Mouse (Mus musculus) kidney, postnatal 36 days (tissue): ENCODE measurements around the gene Dbn1.

Source experiments
- DNase-seq, 2 experiments: peaks; one replicate each; pipeline ENCODE4 v3.0.0; 2021 to 2022; ENCODE audit warnings: mixed read lengths in 2 of 2

Dbn1 gene

DNA sequence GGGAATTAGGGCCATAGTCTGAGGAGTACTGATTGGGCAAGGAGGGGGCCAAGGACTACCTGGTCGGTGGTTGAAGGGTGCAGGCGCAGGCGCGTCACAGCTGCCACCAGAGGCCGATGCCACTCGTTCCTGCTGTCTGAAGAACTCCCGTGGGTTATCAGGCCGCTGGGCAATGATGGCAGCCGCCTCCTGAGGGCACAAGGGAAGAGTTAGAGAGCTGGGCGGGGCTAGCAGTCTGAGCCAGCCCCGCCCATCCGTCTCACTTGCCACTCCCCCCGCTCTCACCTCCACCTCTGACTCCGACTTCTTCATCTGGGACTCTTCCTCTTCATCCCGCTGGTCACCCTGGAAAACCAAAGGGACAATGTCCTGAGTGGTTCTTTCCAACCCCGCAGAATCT lies 10.4 kb downstream of the Dbn1 start:
- no peak for DNase-seq

DNA sequence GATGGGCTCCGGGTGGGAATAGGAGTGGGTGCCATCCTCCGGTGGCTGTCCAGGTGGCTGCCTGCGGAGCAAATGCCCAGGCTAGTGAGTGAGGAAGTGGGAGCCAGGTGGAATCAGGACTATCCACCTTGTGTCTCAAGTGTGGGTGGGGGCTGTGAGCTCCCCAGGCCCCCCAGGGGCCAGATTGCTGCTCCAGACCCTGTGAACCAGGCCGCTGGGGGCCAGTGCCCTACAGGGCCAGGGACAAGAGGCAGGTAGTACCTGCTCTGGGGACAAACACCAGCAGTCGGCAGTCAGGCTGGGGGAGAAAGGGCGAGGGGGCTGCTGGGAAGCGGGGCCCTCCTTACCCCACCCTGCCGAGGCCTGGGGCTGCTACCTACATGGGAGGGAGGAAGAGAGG lies 11.7 kb downstream of the Dbn1 start:
- no peak for DNase-seq

DNA sequence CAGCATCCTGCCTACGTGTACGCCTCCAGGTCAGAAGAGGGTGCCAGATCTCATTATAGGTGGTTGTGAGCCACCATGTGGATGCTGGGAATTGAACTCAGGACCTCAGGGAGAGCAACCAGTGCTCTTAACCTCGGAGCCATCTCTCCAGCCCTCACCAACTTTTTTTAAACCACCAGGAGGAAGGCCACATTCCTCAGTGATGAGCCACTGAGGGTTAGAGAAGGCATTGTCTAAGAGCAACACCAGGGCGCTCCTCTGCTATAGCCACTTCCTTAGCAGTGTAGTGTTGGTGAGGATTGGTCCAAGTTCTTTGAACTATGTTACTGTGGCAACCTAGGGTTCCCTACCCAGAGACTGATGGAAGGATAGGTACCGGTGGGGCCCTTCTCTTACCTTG lies 12.2 kb downstream of the Dbn1 start:
- DNase-seq, result no peak

DNA sequence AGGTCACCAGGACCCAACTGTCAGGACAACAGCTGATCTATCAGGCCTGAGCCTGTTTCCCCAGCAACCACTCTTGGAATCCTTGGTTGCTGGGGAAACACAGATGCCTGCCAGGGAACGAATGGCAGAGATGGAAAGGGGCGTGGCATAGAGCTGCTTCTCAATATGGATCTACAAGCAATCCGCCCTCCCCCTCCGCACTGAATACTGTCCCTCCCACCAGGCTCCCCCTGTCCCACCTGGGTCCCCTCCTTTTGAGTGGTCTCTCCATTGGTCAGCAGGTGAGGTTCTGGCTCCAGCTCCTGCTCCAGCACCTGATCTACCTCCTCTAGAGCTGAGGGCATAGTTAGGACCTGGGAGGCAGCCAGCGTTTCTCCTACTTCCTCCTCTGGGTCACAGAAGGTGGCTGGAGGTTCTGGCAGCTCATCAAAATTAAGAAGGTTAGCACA lies 13.3 kb downstream of the Dbn1 start:
- peak in 1 of 2 experiments; percentile 39 for DNase-seq

DNA sequence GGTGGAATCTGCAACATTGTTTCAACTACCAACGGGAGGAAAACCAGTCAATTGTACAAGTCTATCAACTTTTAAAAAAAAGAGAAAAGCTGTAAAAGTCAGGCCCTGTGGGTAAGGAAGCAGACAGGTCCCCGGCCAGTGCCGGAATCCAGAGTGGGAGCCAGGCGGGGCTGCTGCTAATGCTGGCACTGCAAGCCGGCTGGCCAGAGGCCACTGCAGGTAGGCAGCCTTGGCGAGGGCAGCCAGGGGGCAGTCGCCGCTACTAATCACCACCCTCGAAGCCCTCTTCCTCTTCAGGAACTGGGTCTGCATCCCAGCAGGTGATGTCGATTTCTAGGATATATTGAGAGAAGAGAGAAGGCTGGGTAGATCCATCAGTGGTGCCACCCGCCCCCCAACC lies 13.9 kb downstream of the Dbn1 start:
- DNase-seq, result peak in 1 of 2 experiments; percentile 37

DNA sequence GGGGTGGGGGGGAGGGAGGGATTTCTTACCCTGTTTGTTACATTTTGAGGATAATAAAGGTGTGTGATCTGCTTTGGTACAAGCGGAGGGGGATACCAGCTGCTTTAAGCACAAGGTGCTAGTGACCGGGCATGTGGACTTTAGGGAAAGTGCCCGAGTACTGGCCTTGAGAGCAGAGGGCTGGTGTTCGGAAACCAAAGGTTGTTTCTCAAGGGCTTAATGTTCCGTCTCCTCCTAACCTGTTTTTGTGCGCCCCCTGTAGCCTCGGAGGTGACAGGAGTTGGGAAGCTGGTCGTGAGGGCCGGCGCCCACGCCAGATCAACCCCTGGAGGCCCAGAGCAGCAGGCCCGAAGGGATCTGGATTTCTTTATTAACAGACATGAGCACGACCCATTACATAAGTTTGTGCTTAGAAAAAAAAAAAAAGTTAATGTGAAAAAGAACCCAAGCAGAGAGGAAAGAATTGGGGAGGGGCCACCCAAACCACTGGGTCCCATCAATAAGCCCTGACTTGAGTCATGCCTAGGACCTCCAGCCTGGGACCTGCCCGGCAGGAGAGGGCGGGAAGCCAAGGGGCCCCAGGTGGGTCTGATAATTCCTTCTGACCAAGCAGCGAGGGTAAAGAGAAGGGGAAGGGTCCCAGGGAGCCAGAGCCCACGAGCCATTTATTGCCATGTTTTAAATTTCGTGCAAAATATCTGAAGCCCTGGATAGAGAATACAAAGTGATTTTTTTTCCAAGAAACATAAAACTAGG lies 14.7 kb downstream of the Dbn1 start:
- DNase-seq, result peak in 1 of 2 experiments; percentile 40

DNA sequence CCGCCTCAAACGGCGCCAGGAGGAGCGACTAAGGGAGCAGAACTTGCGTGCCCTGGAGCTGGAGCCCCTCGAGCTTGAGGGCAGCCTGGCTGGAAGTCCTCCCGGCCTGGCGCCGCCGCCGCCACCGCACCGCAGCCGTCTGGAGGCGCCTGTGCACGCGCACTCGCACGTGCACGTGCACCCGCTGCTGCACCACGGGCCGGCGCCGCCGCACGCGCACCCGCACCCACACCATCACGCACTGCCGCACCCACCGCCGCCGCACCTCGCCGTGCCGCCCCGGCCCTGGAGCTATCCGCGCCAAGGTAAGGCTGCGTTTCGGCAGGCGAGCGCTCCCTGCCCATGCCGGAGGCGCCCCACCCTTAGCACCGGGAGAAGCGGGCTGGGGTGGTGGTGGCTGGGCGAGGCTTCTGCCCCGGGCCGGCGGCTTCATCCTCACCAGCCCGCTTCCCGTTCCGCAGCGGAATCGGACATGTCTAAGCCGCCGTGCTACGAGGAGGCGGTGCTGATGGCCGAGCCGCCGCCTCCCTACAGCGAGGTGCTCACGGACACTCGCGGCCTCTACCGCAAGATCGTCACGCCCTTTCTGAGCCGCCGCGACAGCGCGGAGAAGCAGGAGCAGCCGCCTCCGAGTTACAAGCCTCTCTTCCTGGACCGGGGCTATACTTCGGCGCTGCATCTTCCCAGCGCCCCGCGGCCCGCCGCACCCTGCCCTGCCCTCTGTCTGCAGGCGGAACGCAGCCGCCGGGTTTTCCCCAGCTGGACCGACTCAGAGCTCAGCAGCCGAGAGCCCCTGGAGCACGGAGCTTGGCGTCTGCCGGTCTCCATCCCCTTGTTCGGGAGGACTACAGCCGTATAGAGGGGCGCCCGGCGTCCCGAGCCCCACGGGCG lies 15.5 kb downstream of the Dbn1 start:
- DNase-seq, result peak in 1 of 2 experiments; percentile 68

DNA sequence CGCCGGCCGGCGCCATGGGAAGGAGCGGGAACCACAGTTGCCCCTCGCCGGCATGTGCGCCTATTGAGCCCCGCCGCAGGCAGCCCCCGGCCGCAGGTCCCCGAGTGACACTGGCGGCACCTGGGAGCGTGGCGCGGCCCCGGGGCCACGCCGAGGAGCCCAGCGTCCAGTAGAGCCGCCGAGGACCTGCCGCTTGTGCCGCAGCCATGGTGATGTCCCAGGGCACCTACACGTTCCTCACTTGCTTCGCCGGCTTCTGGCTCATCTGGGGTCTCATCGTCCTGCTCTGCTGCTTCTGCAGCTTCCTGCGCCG lies 16.1 kb downstream of the Dbn1 start:
- no peak for DNase-seq

DNA sequence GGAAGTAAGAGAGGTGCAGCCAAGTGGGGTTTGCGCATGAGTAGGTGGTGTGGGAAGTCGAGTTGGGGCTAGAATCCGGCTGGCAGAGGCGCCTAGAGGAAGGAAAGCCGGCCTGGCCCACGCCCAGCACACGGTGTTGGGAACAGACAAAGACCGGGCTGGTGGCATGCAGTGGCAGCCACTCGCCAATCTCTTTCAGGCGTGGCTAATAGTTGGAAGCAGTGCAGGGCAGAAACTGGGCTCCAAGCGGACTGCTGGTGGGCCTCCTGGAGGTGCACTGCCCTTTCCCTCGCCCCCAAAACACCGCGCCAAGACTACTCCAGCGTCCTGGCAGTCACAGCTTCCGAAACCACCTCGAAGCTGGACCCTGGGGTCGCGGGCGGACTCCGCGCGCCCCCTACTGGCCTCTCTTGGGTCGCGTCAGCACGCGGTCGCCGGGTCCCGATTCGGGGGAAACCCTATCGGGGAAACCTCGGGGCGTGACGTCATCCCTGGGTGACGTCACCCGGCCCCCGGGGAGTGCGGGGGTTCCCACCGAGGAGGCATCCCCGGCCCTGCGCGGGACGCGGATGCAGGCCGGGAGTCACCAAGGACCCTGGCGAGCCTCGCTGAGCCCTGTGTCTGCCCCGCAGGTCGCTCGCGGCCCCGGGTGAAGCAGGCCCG lies 16.6 kb downstream of the Dbn1 start:
- peak; percentile 79 to 88 for DNase-seq

DNA sequence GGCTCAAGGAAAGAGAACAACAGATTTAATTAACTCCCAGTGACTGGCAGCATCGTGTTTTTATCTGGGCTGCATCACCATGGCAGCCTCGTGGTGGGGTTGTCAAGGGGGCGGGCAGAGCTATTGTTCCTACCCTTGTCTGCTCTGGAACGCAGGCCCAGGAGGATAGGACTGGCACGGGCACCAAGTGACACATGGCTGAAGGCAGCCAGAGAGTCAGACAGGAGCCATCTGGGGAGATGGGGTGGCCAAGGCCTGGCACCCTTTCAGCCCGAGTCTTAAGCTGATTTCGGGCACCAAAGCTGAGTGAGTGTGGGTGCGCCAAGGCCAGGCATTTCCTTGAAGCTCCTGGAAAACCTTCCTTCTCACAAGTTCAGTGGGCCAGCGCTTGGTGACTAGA lies 17.5 kb downstream of the Dbn1 start:
- DNase-seq, result no peak

DNA sequence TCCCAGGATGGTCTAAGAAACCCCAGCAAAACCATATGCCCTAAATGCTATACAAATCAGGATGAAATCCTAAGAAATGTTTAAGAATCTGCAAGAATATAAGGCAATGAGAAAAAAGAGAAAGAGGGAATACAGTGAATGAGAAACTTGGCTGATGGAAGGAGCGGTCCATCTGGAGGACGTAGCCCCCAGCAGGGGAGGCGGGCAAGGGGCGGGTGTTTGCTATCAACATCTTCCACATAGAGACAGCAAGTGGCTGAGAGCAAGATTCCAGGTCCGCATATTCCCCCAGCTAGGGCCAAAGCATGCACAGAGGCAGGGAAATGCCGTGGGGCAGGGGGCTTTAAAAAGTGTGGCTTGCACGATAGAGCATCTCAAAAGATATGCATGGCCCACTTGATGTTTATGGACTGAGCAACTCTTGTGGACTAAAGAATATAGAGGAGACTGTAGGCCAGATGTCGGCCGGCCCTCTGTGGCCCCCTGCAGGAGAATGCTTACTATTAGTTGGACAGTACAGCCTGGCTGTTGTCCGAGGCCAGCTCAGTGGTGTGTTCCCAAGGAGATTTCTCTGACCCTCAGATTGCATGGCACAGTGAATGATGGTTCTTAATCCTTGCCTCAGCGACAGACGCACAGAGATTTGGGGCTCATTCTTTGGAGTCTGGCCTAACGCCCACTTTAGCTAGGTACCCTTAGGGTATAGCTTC lies 18.9 kb downstream of the Dbn1 start:
- peak in 1 of 2 experiments; percentile 75 for DNase-seq

DNA sequence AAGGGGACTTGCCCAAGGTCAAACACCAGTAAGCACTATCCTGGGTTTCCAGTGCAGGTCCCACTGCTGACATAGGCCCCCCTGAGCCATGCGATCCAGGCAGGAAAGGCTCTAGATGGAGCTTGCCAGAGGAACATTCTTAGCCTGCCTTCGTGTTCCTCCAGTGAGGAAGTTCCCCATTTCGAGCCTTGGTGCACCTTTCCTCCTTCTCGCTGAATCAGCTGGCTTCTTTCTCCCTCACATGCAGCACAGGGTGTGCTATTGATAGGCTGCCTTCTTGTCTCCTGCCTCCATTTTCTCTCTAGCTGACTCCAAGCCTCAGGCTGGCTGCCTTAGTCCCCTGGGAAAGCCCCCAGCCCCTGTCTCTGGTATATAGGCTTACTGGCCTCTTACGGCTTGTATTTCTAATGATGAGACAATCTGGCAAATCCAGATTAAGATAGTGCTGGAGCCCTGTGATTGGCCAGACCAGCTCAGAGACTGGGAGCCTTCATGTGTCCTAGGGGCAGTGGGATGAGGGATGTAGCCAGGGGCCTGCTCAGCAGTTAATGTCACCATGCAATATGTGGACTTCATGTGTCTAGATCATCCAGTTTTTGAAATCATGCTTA lies 22.0 kb downstream of the Dbn1 start:
- no peak for DNase-seq

DNA sequence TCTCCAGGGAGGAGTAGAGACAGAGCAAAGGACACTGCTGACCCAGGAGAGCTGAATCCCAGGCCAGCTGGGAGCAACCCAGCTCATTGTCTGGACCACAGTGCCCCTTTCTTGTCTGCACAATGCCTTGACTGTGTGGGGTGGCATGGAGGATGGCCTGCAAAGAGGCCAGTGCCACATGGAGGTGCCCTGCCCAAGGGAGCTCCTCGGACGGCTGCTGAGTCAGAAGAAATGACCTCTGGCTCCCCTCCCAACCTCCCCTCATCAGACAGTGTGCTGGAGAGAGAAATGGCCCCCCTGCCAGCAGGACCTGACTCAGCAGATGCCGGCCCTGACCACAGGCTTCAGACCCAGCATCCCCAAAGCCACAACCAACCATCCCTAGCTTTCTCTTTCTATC lies 22.7 kb downstream of the Dbn1 start:
- DNase-seq, result no peak

DNA sequence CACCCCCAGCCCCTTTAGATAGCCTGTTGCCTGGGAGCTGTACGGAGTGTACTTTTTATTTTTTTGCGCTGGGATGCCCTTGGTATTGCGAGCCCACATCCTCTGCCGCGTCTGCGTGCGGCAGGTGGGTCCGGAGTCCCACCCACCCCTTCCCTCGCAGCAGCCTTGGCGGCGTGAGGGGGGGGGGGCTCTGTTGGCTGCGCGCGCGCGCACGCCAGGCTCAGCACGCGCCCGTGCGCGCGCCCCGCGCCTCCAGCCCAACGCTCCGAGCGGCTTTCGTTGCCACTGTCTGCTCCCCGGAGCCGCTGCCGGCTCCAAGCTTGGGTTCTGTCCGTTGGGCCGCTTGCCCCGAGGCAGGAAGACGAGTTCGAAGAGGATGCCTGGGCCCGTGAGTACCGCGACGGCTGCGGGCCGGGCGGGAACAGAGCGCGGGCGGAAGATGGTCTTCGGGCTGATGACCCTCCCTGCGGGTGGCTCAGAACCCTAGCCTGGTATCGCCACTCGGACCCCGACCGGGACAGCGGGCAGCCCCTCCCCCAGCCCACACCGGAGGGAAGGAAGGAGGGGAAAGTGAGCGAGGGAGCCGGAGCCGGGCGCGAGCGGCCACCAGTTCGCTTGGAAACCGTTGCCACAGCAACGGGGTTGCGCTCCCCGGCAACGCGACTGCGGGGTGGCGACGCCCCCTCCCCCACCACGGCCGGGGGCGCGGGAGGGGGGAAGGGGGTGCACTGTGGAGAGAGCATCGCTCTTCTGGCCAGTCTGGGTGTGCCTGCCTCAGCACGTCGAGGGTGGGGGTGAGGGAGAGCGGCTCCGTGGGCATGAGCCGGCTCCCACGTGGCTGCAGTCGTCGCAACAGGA lies 23.7 kb downstream of the Dbn1 start, which contains the start of gene Prr7:
Gene Prr7, plus strand, starts transcription at position 241 of the 858 bp plus-strand sequence.
- peak in 1 of 2 experiments; percentile 48 for DNase-seq

DNA sequence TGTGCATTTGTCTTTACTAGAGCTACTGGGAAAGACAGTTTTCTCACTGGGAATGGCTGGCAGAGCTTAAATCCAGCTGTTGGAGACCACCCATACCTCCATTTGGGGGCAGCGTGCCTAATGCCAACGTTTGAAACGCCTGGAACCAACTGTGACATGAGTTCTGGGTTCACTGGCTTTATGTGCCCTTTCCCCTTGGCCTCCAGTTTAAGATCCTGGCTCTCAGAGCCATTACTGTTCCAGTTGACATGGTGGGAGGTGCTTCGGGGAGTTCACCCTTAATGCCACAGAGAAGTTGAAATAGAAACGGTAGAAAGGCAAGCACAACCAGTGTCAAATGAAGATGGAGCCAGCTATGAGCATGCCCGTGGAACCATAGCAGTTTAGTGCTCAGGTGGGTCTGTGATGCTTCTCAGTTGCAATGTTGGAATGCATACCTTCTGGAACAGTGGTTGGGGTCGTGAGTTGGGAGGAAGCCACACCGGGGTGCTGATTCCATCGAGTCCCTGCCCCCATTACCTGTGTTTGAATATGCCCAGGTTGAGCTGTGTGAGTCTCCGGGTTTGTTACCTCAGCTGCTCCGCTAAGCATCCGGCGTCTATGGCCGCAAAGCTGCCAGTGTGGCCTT lies 24.4 kb downstream of the Dbn1 start:
- DNase-seq, result no peak

DNA sequence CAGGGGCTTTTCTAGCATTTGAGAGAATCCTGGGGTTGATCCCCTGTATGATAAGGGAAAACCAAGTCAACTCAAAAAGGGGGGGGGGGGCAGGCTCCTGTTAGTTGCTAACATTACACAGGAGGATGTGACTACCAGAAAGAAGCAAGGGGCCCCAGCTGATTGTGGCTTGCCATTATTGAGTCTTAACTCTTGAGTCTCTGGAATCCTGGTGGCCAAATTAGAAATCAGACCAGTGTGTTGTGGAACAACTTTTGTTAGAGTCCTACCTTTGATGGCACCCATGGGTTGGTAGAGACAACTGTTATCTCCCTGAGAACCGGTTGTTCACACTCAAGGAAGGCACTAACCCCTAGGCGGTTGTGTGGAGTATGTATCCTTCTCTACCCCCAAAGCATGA lies 24.9 kb downstream of the Dbn1 start:
- DNase-seq, result no peak

DNA sequence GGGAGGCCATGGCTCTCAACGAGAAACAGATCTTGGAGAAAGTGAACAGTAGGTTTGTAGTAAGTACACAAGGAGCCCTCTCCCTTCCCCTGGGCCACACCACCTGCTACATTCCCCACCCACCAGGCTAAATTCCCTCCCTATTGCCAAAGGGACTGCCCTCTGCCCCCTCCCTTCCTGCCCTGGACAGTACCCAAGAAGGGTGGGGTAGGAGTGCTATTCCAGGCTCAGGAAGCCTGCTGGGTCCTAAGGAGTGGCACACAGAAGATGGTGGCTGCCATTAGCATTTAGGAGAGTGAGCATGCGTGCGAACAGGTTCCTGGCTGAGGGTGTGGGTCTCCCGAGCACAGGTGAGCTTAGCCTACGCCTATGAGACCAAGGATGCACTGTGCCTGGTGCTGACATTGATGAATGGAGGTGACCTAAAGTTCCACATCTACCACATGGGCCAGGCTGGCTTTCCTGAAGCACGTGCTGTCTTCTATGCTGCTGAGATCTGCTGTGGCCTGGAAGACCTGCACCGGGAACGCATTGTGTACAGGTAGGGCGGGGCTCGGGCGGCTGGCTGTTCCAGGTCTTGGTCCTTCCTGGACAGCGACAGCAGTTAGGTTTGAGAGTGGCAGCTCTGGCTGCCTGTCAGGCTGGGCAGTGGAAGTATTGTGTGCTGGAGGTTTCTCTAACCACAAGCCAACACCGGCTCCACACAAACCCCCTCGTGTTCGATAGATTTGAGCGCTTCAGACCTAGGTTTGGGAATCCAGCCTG lies 35.9 kb downstream of the Dbn1 start:
- DNase-seq, result peak; percentile 56 to 67

DNA sequence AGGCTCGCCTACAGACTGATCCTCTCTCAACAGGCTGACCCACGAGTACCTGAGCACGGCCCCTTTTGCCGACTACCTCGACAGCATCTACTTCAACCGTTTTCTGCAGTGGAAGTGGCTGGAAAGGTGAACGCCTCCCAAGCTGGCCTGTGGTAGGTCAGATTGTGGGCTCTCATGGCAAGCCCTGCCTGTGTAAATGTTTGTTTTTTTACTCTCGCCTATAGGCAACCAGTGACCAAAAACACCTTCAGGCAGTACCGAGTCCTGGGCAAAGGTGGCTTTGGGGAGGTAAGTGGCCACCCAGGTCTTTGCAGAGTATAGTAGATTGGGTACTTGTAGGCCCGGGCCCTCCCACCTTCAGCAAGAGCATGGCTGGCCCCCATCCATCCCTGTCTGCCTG lies 36.6 kb downstream of the Dbn1 start:
- no peak for DNase-seq

DNA sequence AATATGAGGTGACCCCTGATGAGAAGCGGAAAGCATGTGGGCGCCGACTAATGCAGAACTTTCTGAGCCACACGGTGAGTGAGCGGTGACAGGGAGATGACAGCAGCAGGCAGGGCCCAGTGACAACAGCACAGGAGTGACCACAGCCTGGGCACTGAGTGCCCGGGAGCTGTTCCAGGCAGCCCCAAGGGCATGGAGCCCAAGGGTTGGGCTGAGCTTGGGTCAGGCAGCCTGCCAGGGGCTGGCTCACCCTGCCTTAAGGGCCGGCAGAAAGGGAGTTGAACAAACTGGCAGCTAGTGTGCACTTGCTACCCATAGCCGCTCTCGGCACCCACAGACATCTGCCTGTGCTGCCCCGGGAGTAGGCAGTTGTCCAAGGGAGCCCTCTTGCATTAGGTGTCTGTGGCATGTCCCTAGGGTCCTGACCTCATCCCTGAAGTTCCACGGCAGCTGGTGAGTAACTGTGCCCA lies 37.4 kb downstream of the Dbn1 start:
- DNase-seq, result peak in 1 of 2 experiments; percentile 49
